Mouse (Mus musculus): ENCODE results near the gene Cebpe. TPM values are rescaled to one million over a fixed set of nuclear protein-coding genes. Genes with fewer than 3 reads are reported as not detected.

The Cebpe gene
- total and polyA plus RNA-seq, 3 experiments: 0.32 TPM; not detected in 2

DNA sequence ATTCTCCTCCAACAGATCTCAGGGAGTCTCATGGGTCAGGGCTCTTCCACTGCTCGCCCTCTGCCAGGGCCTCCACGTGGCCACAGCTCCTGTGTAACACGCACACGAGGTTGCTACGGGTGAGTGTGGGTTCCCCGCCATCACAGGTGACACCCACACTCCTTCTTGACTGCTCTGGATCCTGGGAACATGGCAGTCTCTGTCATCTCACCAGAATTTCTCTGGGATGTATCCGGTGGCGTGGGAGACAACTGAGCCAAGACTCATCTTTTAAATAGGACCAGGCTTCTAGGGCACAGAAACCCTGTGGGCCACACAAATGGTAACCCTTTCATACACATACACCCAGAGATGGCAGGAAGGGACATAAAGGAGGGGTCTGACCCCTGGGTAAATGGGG lies 20.2 kb upstream of the Cebpe start:
- no peak overlapping the region for H3K9ac ChIP-seq (ENCODE audit: control insufficient read depth, low read depth, low read length, poor library complexity, severe bottlenecking)
- H3K4me1 ChIP-seq (ENCODE audit: control insufficient read depth in 1 of 2, insufficient read depth in 2 of 2, low read length in 2 of 2): peaks cover 0 to 16% of the 10 kb centered on the region in 2 experiments; a peak in 3 of 4 replicates
- DNase-seq (ENCODE audit: low read depth, low spot score): no peak
- no peak overlapping the region for H3K4me3 ChIP-seq (ENCODE audit: control insufficient read depth in 1 of 2, insufficient read depth in 1 of 2, low read depth in 2 of 2, low read length in 2 of 2)
- H3K79me2 ChIP-seq (ENCODE audit: control insufficient read depth, insufficient read depth, low read length, poor library complexity): no peaks in the 10 kb centered on the region
- H3K27me3 ChIP-seq (ENCODE audit: control insufficient read depth in 1 of 2, insufficient read depth in 2 of 2, low read length in 2 of 2): no peaks in the 10 kb centered on the region
- TF ChIP-seq SIN3A (IDR thresholded peaks at IDR 0.05; ENCODE audit: low read length) (no peak), JUND (IDR thresholded peaks at IDR 0.05; ENCODE audit: low read depth, low read length) (no peak), USF2 (IDR thresholded peaks at IDR 0.05; ENCODE audit: borderline replicate concordance in 1 of 2, insufficient read depth in 1 of 2, low read depth in 1 of 2, low read length in 2 of 2) (no peak), EP300 (IDR thresholded peaks at IDR 0.05; ENCODE audit: low read depth in 1 of 2, low read length in 2 of 2) (no peak), RCOR1 (IDR thresholded peaks at IDR 0.05; ENCODE audit: low read depth, low read length) (no peak), BHLHE40 (IDR thresholded peaks at IDR 0.05; ENCODE audit: borderline replicate concordance, low read depth, low read length) (no peak), POLR2A (IDR thresholded peaks at IDR 0.05; ENCODE audit: control insufficient read depth in 1 of 2, insufficient read depth in 1 of 2, low read depth in 1 of 2, low read length in 2 of 2, poor library complexity in 1 of 2) (no peak), POLR2AphosphoS2 (IDR thresholded peaks at IDR 0.05; ENCODE audit: low read length) (no peak), RAD21 (IDR thresholded peaks at IDR 0.05; ENCODE audit: low read depth, low read length) (no peak)
- H3K27ac ChIP-seq (ENCODE audit: control insufficient read depth, low read depth, low read length): no peak overlapping the region
- no peaks in the 10 kb centered on the region for H3K36me3 ChIP-seq (ENCODE audit: control insufficient read depth in 1 of 2, insufficient read depth in 2 of 2, low read length in 2 of 2)
- no peaks in the 10 kb centered on the region for H3K9me3 ChIP-seq (replicated peaks; ENCODE audit: insufficient read depth, low read length)

DNA sequence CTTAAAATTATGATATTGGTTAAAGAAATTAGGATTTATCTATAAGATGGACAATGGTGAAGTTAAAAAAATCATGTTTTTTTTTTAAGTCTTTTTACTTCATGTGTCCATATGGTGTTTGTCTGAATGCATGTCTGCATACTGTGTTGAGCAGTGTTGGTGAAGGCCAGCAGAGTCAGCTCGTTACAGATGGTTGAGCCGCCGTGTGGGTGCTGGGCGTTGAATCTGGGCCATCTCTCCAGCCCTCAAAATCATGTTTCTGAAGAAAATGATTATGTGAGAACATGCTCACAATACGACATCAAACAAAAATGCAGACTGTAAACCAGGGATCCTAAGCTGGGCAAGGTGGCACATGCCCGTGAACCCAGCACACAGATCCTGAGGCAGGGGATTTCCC lies 18.3 kb upstream of the Cebpe start:
- TF ChIP-seq ZMIZ1 (IDR thresholded peaks at IDR 0.05; ENCODE audit: low read depth, low read length): no peak
- TF ChIP-seq POLR2AphosphoS5 (IDR thresholded peaks at IDR 0.05; ENCODE audit: borderline replicate concordance, low read depth, low read length): no peak
- no peak for TF ChIP-seq BHLHE40 (IDR thresholded peaks at IDR 0.05; ENCODE audit: borderline replicate concordance, low read depth, low read length)
- no peak for TF ChIP-seq TAL1 (IDR thresholded peaks at IDR 0.05; ENCODE audit: low read length)
- TF ChIP-seq ZNF384 (IDR thresholded peaks at IDR 0.05; ENCODE audit: low read depth, low read length): no peak
- no peak for TF ChIP-seq EP300 (IDR thresholded peaks at IDR 0.05; ENCODE audit: low read depth in 1 of 2, low read length in 2 of 2)
- no peak for TF ChIP-seq USF2 (IDR thresholded peaks at IDR 0.05; ENCODE audit: borderline replicate concordance in 1 of 2, insufficient read depth in 1 of 2, low read depth in 1 of 2, low read length in 2 of 2)
- no peak for TF ChIP-seq E2F4 (IDR thresholded peaks at IDR 0.05; ENCODE audit: borderline replicate concordance, low read depth, low read length)
- TF ChIP-seq SIN3A (IDR thresholded peaks at IDR 0.05; ENCODE audit: low read length): no peak
- no peak for TF ChIP-seq NRF1 (IDR thresholded peaks at IDR 0.05; ENCODE audit: insufficient read depth, low read depth, low read length, poor library complexity, severe bottlenecking)
- no peak for TF ChIP-seq MYB (IDR thresholded peaks at IDR 0.05; ENCODE audit: low read depth, low read length)
- no peak for TF ChIP-seq ZC3H11A (IDR thresholded peaks at IDR 0.05; ENCODE audit: low read depth, low read length)
- no peak for TF ChIP-seq UBTF (IDR thresholded peaks at IDR 0.05; ENCODE audit: borderline replicate concordance, insufficient read depth, low read depth, low read length)
- no peak for TF ChIP-seq MAZ (IDR thresholded peaks at IDR 0.05; ENCODE audit: low read depth, low read length)
- TF ChIP-seq RCOR1 (IDR thresholded peaks at IDR 0.05; ENCODE audit: low read depth, low read length): no peak
- TF ChIP-seq JUND (IDR thresholded peaks at IDR 0.05; ENCODE audit: low read depth, low read length): no peak
- no peak for TF ChIP-seq GATA1 (IDR thresholded peaks at IDR 0.05; ENCODE audit: low read depth, low read length)
- no peak for TF ChIP-seq MEF2A (IDR thresholded peaks at IDR 0.05; ENCODE audit: extremely low read depth, insufficient replicate concordance, low read depth, low read length, poor library complexity, severe bottlenecking)
- TF ChIP-seq POLR2A (IDR thresholded peaks at IDR 0.05; ENCODE audit: control insufficient read depth in 1 of 2, insufficient read depth in 1 of 2, low read depth in 1 of 2, low read length in 2 of 2, poor library complexity in 1 of 2): no peak
- TF ChIP-seq MAX (IDR thresholded peaks at IDR 0.05; ENCODE audit: low read length): no peak
- Histone ChIP-seq H3K4me1 (ENCODE audit: control insufficient read depth in 1 of 2, insufficient read depth in 2 of 2, low read length in 2 of 2) (peaks cover 0 to 10% of the 10 kb centered on the region in 2 experiments; a peak in 1 of 4 replicates), H3K9ac (ENCODE audit: control insufficient read depth, low read depth, low read length, poor library complexity, severe bottlenecking) (no peak overlapping the region), H3K27me3 (ENCODE audit: control insufficient read depth in 1 of 2, insufficient read depth in 2 of 2, low read length in 2 of 2) (no peaks in the 10 kb centered on the region), H3K79me2 (ENCODE audit: control insufficient read depth, insufficient read depth, low read length, poor library complexity) (no peaks in the 10 kb centered on the region), H3K27ac (ENCODE audit: control insufficient read depth, low read depth, low read length) (no peak overlapping the region), H3K36me3 (ENCODE audit: control insufficient read depth in 1 of 2, insufficient read depth in 2 of 2, low read length in 2 of 2) (no peaks in the 10 kb centered on the region), H3K4me3 (ENCODE audit: control insufficient read depth in 1 of 2, insufficient read depth in 1 of 2, low read depth in 2 of 2, low read length in 2 of 2) (no peak overlapping the region), H3K9me3 (replicated peaks; ENCODE audit: insufficient read depth, low read length) (no peaks in the 10 kb centered on the region)
- DNase-seq (ENCODE audit: low read depth, low spot score): no peak
